8 mouse cellular contexts compared by ENCODE assay signal in the genomic region with DNA sequence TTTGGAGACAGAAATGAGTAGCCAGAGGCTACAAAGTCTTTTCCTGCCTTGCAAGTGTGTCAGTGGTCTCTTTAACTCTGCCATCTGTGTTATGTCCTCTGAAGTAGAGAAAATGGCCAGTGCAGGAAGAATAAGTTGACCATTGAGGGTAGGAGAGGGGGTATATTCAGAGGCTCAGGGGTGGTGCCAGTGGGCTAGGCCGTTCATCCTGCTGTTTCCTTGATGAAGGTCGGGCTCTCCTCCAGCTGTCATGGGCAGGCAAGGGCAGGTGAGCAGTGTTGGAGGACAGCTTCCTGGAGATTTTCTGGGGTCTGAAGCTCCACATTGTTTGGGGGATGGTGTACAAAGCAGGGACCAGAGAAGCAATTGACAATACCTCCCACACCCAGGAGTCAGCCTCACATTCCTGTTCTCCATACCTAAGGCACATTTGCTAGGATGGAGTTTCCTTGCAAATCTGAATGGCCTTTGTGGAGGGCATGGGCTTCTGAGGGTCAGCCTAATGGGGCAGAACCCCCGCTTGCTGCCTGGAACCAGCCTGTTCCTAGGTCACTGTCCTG. TPM values are rescaled to one million over a fixed set of nuclear protein-coding genes. Genes with fewer than 3 reads are reported as not detected.
A peak's percentile ranks its signal among the peaks of the same experiment; 100 is the strongest.
DNase-seq lines count a peak whose midpoint lies in the region; ATAC-seq and TF ChIP-seq lines count a peak whose summit lies in the region.

No protein-coding gene starts in this region.

- H3K36me3 ChIP-seq in C2C12 (ENCODE audit: control insufficient read depth, insufficient read depth) = peaks cover 40% of the 10 kb centered on the region
- H3K36me3 ChIP-seq in heart, embryonic 12.5 days = peaks cover 37% of the 10 kb centered on the region
- peaks cover 41% of the 10 kb centered on the region for H3K36me3 ChIP-seq in liver, embryonic 13.5 days

- H3K4me3 ChIP-seq in C2C12 (ENCODE audit: insufficient read depth, poor library complexity, severe bottlenecking) = peak overlapping the region; percentile 83
- peak overlapping the region; percentile 92 for H3K4me3 ChIP-seq in heart, embryonic 12.5 days
- peak overlapping the region; percentile 86 for H3K4me3 ChIP-seq in liver, embryonic 13.5 days (replicated peaks)

- H3K9me3 ChIP-seq in heart, embryonic 12.5 days (replicated peaks) = no peaks in the 10 kb centered on the region
- H3K9me3 ChIP-seq in liver, embryonic 13.5 days (replicated peaks) = no peaks in the 10 kb centered on the region

- peak overlapping the region; percentile 90 for H3K27ac ChIP-seq in heart, embryonic 12.5 days (ENCODE audit: poor library complexity, severe bottlenecking)
- H3K27ac ChIP-seq in liver, embryonic 13.5 days = peak overlapping the region; percentile 88

- H3K79me3 ChIP-seq in C2C12 (ENCODE audit: low read depth) = peaks cover 49% of the 10 kb centered on the region

- peaks cover 63% of the 10 kb centered on the region for H3K79me2 ChIP-seq in C2C12 (ENCODE audit: control insufficient read depth, insufficient read depth)

- peak overlapping the region; percentile 74 for H3ac ChIP-seq in C2C12 (ENCODE audit: control insufficient read depth, insufficient read length, low read depth)

- peaks cover 52% of the 10 kb centered on the region for H3K4me1 ChIP-seq in heart, embryonic 12.5 days (replicated peaks)
- H3K4me1 ChIP-seq in liver, embryonic 13.5 days (replicated peaks) = peaks cover 67% of the 10 kb centered on the region

- H3K4me2 ChIP-seq in heart, embryonic 12.5 days = peak overlapping the region; percentile 89
- H3K4me2 ChIP-seq in liver, embryonic 13.5 days = peak overlapping the region; percentile 82

- no peak for ATAC-seq in heart, embryonic 12.5 days (ENCODE audit: insufficient number of reproducible peaks, low FRiP score)
- no peak for ATAC-seq in liver, embryonic 13.5 days (ENCODE audit: low read depth)
- no peak for ATAC-seq in inflammation-experienced regulatory T-cells, adult 6 months

- H3K27me3 ChIP-seq in C2C12 (ENCODE audit: control insufficient read depth, insufficient read depth, insufficient read length) = no peaks in the 10 kb centered on the region
- H3K27me3 ChIP-seq in heart, embryonic 12.5 days (replicated peaks) = no peaks in the 10 kb centered on the region
- no peaks in the 10 kb centered on the region for H3K27me3 ChIP-seq in liver, embryonic 13.5 days

- H3K9ac ChIP-seq in heart, embryonic 12.5 days = peak overlapping the region; percentile 97
- H3K9ac ChIP-seq in liver, embryonic 13.5 days = peak overlapping the region; percentile 96

- 59% methylated on average over 3 of the region's 3 CpGs for WGBS in heart, embryonic 12.5 days
- 67% methylated on average over 3 of the region's 3 CpGs for WGBS in liver, embryonic 13.5 days (ENCODE audit: insufficient replicate concordance)

- DNase-seq in cerebellum, adult 11 months = peak; percentile 12
- no peak for DNase-seq in cerebellum, adult 9-10 months
- no peak for DNase-seq in liver, embryonic 13.5 days
- DNase-seq in layer of hippocampus, adult 9-11 months = no peak
- no peak for DNase-seq in spleen, adult 18-20 months

- TF ChIP-seq CTCF in C2C12 (IDR thresholded peaks at IDR 0.05; ENCODE audit: control insufficient read depth, insufficient read depth, insufficient read length) = no peak

TF ChIP-seq in C2C12, 6 proteins besides CTCF, POLR2A, EP300 and RAD21:
- TF ChIP-seq MAX (IDR thresholded peaks at IDR 0.05) (no peak), MYOG (IDR thresholded peaks at IDR 0.05; ENCODE audit: control insufficient read depth, extremely low read depth, insufficient read length) (no peak), MYOD1 (IDR thresholded peaks at IDR 0.05; ENCODE audit: control insufficient read depth, insufficient read length, low read depth) (no peak), USF1 (IDR thresholded peaks at IDR 0.05; ENCODE audit: low read depth) (no peak), FOSL1 (IDR thresholded peaks at IDR 0.05; ENCODE audit: insufficient read depth, low read length, poor library complexity, severe bottlenecking) (no peak), CEBPB (IDR thresholded peaks at IDR 0.05; ENCODE audit: low read depth) (no peak)
TF ChIP-seq in C2C12: peak in this region for 0.

RNA-seq across cellular contexts. Expression of gene Gm28035, which starts 1.4 kb away (rescaled TPM):
- 0.01 TPM for polyA plus RNA-seq in C2C12 (2012; fragmentation: generic; extraction: Trizol)
- 0.33 and 0.40 TPM in 2 replicates for polyA plus RNA-seq in heart, embryonic 12.5 days (2016; fragmentation: Nextera tagmentation; extraction: Ambion mirVana)
- 0.05 and 0.07 TPM in 2 replicates for polyA plus RNA-seq in liver, embryonic 13.5 days (2015; fragmentation: Nextera tagmentation; extraction: Ambion mirVana)
- under 1 TPM in 2 of 3 experiments, not detected in 1; 0.16 to 0.17 TPM for polyA plus RNA-seq in inflammation-experienced regulatory T-cells, adult 6 months (2017; shearing (Covaris generic))

RNA-seq across cellular contexts. Expression of gene Lrrc8a, which starts 1.5 kb away (rescaled TPM):
- polyA plus RNA-seq in C2C12 (2012; fragmentation: generic; extraction: Trizol) = 20.6 TPM
- 35.4 and 37.7 TPM in 2 replicates for polyA plus RNA-seq in heart, embryonic 12.5 days (2016; fragmentation: Nextera tagmentation; extraction: Ambion mirVana)
- polyA plus RNA-seq in liver, embryonic 13.5 days (2015; fragmentation: Nextera tagmentation; extraction: Ambion mirVana) = 11.9 and 12.5 TPM in 2 replicates
- 10 to 100 TPM; 25.6 to 36.7 (median 33.1) TPM for polyA plus RNA-seq in inflammation-experienced regulatory T-cells, adult 6 months (2017; shearing (Covaris generic))

RNA-seq across cellular contexts. Expression of gene Phyhd1, which starts 27.0 kb away (rescaled TPM):
- 1.4 TPM for polyA plus RNA-seq in C2C12 (2012; fragmentation: generic; extraction: Trizol)
- 5.7 and 6.5 TPM in 2 replicates for polyA plus RNA-seq in heart, embryonic 12.5 days (2016; fragmentation: Nextera tagmentation; extraction: Ambion mirVana)
- 8.1 and 8.9 TPM in 2 replicates for polyA plus RNA-seq in liver, embryonic 13.5 days (2015; fragmentation: Nextera tagmentation; extraction: Ambion mirVana)
- 1 to 10 TPM; 2.5 to 4.8 (median 4.3) TPM for polyA plus RNA-seq in inflammation-experienced regulatory T-cells, adult 6 months (2017; shearing (Covaris generic))

RNA-seq across cellular contexts. Expression of gene Kyat1, which starts 33.3 kb away (rescaled TPM):
- 2.7 TPM for polyA plus RNA-seq in C2C12 (2012; fragmentation: generic; extraction: Trizol)
- 14.0 and 14.9 TPM in 2 replicates for polyA plus RNA-seq in heart, embryonic 12.5 days (2016; fragmentation: Nextera tagmentation; extraction: Ambion mirVana)
- 9.7 and 10.1 TPM in 2 replicates for polyA plus RNA-seq in liver, embryonic 13.5 days (2015; fragmentation: Nextera tagmentation; extraction: Ambion mirVana)
- polyA plus RNA-seq in inflammation-experienced regulatory T-cells, adult 6 months (2017; shearing (Covaris generic)) = 1 to 10 TPM; 6.0 to 8.8 (median 8.2) TPM

RNA-seq across cellular contexts. Expression of gene Gm28038, which starts 41.9 kb away (rescaled TPM):
- 0.16 TPM for polyA plus RNA-seq in C2C12 (2012; fragmentation: generic; extraction: Trizol)
- polyA plus RNA-seq in heart, embryonic 12.5 days (2016; fragmentation: Nextera tagmentation; extraction: Ambion mirVana) = not detected in 2 replicates
- polyA plus RNA-seq in liver, embryonic 13.5 days (2015; fragmentation: Nextera tagmentation; extraction: Ambion mirVana) = 0.82 TPM in 1 of 2 replicates, not detected in the other
- polyA plus RNA-seq in inflammation-experienced regulatory T-cells, adult 6 months (2017; shearing (Covaris generic)) = 1 to 10 TPM in 1 of 3 experiments, not detected in 2; 7.1 TPM
